Mouse (Mus musculus): Measurements from ENCODE around the gene Gm20390. TPM values are rescaled to one million over a fixed set of nuclear protein-coding genes. Genes with fewer than 3 reads are reported as not detected.
"Not testable (repeated sequence)": the region's sequence is repeated elsewhere in the genome, so short reads cannot be mapped to it uniquely, and the experiment has no call there.

Gene Gm20390
- total RNA-seq, 1 experiment from 2014 or later = 10.9 TPM

DNA sequence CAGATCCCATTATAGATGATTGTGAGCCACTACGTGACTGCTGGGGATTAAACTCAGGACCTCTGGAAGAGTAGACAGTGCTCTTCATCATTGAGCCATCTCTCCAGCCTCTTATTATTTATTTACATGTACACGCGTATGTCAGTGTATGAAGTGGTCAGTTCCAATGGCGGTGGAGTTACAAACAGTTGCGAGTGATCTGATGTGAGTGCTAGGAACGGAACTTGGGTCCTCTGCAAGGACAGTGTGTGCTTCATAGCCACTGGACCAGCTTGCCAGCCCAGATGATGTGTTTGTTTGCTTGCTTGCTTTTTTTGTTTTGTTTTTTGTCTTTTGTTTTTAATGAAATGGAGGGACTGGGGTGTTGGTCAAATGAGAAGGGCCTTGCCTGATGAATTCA is 1.1 kb upstream of the Gm20390 start:
- ATAC-seq (ENCODE audit: extremely low read depth, insufficient number of reproducible peaks, low FRiP score, poor library complexity, severe bottlenecking) = no peak

DNA sequence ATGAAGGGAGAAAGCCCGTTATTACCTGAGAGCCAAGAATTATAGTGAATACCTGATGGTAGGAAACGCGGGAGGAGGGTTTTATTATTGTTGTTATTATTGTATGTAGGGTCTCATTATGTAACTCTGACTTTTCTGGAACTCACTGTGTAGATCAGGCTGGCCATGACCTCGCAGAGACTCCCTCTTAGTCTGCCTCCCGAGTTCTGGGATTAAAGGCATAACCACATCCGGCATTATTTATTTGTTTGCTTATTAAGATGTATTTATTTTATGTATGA is 695 bp upstream of the Gm20390 start:
- no peak for ATAC-seq (ENCODE audit: extremely low read depth, insufficient number of reproducible peaks, low FRiP score, poor library complexity, severe bottlenecking)

DNA sequence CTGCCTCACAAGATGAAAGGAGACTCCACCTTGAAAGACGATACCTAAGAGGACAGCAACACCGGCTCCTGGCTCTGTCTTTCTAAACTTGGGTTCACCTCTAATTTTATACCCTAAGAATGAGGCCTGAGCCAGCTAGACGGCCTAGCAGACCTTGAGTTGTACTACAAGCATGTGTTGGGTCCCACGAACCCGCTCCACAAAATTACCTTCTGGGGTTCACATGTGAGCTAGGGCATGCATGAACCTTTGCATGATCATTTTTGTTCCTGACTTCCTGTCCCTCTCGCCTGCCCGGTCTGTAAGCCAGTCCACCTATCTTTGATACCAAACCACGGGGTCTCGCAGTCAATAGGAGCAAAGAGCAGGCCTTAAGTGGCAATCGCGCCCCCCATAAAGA is 712 bp downstream of the Gm20390 start:
- ATAC-seq (ENCODE audit: extremely low read depth, insufficient number of reproducible peaks, low FRiP score, poor library complexity, severe bottlenecking) = no peak

DNA sequence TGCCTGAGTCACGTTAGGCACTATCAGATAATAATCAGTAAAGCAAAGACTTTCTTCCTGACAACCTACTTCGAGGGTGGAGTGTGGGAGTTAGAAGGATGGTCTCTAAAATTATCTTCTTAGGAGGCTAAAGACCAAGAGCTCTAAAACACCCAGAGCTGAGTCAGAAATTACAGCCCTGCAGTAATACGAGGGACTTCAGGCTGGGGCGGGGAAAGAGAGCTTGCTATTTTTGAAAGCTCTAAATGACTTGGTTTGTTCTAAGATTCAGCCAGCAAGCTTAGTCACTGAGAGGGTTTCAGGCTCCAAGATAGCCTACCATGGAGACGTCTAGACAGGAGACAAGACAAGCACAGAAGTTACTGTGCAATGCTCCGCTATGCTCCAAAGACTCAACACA is 2.7 kb downstream of the Gm20390 start:
- ATAC-seq (ENCODE audit: extremely low read depth, insufficient number of reproducible peaks, low FRiP score, poor library complexity, severe bottlenecking) = no peak

DNA sequence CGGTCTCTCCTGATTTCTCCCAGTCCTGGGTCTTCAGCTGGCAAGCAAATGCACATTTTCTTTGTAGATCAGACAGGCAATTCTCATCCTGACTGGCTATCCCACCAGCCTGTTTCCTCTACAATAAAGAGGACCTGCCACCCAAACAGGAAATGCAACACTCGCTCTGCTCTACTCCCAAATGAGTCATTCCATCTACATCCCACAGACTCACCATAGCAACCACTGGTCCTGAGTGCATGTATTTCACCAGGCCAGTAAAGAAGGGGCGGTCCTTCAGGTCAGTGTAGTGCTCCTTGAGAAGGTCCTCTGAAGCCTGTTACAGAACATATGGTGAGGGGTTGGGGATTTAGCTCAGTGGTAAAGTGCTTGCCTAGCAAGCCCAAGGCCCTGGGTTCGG is 5.1 kb downstream of the Gm20390 start:
- no peak for ATAC-seq (ENCODE audit: extremely low read depth, insufficient number of reproducible peaks, low FRiP score, poor library complexity, severe bottlenecking)

DNA sequence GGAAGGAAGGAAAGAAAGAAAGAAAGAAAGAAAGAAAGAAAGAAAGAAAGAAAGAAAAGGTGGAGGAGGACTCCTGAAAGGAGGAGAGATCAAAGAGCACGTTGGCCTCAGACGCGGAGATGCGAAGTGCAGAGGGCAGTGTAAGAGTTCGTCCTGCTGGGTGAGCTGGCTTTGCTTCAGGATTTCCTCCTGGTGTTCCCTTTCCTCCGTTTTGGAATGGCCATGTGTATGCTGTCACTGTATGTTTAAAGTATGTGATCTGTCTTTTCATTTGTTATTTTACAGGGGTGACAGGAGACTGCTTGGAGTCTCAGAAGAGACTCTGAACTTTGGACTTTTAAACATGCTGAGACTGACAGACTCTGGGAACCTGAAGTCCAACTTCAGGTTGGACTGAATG is 6.6 kb downstream of the Gm20390 start:
- ATAC-seq (ENCODE audit: extremely low read depth, insufficient number of reproducible peaks, low FRiP score, poor library complexity, severe bottlenecking) = no peak

DNA sequence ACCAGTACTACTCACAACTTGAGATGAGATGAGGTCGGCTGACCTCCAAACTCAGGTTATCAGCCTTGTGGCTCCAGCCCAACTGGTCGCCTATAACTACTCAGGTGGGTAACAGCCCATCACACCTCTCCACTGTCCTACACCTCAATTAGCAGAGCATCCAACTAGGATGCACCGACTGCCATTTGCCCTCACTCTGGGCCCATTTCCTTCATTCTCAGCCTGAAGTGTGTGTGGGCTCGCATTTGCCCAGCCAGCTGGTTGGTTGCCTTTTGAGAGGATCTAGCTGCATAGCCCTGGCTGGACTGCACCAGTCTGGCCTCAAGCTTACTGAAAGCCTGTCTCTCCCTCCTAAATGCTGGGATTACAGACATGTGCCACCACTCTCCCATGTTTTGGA is 10.3 kb downstream of the Gm20390 start:
- no peak for ATAC-seq (ENCODE audit: extremely low read depth, insufficient number of reproducible peaks, low FRiP score, poor library complexity, severe bottlenecking)

DNA sequence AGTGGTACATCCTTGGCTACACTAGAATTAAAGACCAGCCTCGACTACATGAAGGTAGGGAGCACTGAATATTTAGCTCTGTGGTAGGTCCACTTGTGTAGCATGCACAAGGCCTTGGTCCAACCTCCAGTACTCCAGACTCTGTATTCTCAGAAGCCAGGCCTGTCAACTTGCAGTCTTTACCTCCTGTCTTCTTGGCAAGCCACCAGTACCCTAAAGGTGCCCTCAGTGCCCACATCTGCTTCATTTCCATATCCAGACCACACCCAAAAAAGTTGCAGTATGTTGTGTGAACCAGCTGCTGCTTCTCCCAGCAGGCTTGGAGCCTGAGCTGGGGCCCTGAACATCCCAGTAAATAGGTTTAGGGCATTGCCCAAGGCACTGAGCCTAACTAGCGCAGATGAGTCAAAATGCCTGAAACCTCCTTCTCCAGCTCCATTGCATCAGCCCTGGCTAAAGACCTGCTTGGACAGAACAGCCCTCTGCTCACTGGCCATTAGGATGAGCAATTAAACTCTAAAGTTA is 11.0 kb downstream of the Gm20390 start:
- ATAC-seq (ENCODE audit: extremely low read depth, insufficient number of reproducible peaks, low FRiP score, poor library complexity, severe bottlenecking) = no peak

DNA sequence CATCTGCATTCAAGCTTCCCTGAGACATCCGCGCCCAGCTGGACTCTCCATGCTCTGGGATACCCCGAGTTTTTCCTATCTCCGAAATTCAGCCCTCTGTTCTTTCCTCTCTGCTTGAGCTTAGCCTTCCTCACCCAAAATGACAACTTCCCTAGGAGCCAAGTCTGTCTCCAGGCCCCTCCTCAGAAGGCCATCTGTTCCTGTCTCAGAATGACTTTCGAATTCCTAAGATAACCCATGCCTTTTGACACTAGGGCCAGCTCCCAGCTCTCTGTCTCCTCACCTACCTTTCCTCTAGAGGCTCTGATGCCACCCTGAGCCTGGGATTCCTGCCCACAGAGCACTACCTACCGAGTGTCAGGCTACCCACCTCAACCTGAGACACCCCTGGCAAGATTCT is 11.9 kb downstream of the Gm20390 start, which contains the start of gene Nme2:
Gene Nme2, minus strand, starts transcription at position 101 of the 400 bp plus-strand sequence.
- ATAC-seq (ENCODE audit: extremely low read depth, insufficient number of reproducible peaks, low FRiP score, poor library complexity, severe bottlenecking) = no peak

DNA sequence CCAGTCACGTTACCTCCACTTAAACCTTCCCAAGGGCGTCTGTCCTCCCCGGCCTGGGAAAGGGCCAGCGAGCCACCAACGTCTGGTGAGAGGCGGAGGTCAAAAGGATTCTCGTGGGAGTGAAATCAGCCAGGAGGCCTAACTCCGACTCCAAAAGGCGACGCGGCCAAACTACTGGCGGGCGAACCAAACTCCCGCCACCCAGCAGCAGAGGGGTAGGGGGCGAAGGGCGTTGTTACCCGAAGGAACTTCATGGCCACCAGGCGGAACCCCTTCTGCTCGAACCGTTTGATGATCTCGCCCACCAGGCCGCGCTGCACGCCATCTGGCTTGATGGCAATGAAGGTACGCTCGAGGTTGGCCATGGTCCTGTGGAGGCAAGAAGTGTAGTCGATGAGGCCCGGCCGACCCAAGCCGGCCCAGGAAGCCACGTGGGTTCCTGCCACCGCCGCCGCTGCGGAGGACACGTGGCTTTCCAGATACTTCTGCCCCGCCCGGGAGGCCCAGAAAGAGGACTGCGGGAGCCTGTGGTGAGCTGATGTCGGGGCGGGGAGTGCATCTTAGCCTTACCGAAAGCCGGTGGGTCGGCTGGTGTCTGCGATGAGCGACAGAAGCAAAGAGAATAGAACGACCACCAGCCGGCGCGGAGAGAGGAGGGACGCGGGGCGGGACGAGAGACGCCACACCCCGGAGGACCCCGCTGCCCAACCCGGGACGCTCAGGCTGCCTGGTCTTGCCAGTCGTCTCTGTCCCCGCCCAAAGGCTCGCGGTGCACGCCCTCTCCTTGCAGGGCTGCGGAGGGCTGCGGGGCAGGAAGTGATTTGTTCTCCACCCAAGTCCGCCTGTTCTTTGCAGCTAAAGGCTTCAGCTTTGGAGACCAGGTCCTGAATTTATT is 12.6 kb downstream of the Gm20390 start:
- peak; percentile 94 for ATAC-seq (ENCODE audit: extremely low read depth, insufficient number of reproducible peaks, low FRiP score, poor library complexity, severe bottlenecking)

DNA sequence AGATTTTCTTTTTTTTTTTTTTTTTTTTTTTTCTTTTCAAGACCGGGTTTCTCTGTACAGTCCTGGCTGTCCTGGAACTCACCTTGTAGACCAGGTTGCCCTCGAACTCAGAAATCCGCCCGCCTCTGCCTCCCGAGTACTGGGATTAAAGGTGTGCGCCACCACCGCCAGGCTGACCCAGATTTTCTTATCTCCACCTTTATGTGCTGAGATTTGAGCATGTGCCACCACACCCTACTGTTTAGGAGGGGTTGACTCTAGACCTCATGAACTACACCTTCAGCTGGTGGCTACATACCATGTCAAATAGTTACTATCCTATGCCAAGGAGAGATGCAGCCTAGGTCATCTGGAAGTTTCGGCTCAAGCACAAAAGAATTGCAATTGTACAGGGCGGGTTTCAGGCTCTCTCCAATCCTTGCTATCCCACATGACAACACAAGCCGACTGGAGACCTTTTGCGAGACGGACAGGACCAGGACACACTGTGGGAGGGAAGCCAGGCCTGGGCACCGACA is 13.3 kb downstream of the Gm20390 start:
- no peak for ATAC-seq (ENCODE audit: extremely low read depth, insufficient number of reproducible peaks, low FRiP score, poor library complexity, severe bottlenecking)

DNA sequence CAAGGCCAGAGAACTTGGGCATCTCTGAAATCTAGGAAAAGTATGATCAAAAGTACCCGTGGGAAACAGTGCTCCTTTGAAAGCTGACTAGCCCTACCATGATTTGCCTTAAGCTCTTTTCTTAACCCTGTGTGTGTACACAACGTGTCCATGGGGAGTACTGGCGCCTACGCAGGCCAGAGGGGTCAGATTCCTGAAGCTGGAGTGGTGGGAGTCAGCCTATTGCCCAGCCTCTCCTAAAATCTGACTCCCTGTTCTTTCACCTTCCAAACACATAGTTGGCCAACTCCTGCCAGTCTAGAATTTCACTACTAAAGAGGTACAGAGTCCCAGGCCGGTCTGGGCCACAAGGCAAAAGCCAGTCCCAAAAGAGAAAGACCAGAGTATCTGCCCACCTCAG is 15.7 kb downstream of the Gm20390 start:
- ATAC-seq (ENCODE audit: extremely low read depth, insufficient number of reproducible peaks, low FRiP score, poor library complexity, severe bottlenecking) = no peak

DNA sequence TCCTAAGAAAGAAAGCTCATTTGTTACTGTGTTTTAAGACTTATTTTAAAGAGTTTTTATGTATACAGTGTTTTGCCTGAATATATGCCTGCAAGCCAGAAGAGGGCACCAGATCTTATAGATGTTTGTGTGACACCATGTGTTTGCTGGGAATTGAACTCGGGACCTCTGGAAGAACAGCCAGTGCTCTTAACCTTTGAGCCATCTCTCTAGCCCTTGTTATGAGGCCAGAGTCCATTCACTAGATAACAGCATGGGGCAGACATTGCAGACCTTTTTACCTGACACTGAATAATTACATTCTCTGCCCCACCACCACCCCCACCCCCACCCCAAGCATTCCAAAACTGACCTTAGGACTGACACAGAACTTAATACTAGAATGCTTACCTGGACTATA is 18.0 kb downstream of the Gm20390 start:
- ATAC-seq (ENCODE audit: extremely low read depth, insufficient number of reproducible peaks, low FRiP score, poor library complexity, severe bottlenecking) = no peak

DNA sequence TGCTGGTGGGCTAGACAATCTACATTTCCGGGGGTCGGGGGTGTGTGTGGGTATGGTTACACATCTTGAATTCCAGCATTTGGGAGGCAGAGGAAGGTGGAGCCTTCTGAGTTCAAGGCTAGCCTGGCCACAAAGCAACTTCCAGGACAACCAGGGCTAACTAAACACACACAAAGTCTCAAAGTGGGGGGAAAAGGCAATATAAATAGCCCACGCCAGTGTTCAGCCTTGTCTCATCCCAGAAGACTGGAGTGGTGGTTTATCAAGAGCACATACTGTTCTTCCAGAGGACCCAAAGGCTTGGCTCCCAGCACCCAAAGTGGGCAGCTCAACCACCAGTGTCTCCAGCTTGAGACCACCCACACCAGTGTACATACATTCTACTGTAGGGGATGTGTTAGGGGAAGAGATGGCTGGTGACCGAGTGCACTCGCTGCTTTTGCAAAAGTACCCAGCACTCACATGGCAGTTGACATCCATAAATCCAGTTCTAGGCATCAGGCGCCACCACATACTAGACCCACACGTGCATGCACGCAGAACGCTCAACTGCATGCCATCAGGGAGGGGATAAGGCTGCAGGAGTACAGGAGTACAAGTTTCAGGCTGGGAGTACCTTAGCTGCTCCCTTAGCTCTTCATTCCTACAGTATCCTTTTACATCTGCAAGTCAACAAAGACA is 19.1 kb downstream of the Gm20390 start:
- no peak for ATAC-seq (ENCODE audit: extremely low read depth, insufficient number of reproducible peaks, low FRiP score, poor library complexity, severe bottlenecking)

DNA sequence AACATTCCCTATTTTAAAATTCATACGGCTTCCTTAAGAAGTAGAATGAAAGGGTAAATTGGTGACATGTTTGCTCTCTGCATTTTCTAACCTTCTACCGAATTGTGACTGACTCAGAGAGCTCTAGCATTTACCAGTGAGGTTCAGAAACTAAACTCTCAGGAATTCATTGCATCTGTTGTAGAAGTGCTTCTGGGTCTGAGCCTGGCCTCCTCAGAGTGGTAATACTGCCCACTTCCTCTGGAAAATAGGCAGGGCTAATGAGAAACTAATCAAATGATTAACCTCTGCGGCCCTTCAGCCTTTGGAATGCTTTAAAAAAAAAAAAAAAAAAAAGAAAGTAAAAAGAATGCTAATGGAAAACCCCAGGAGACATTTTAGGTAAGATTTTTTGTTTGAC is 23.1 kb downstream of the Gm20390 start:
- ATAC-seq (ENCODE audit: extremely low read depth, insufficient number of reproducible peaks, low FRiP score, poor library complexity, severe bottlenecking) = no peak

DNA sequence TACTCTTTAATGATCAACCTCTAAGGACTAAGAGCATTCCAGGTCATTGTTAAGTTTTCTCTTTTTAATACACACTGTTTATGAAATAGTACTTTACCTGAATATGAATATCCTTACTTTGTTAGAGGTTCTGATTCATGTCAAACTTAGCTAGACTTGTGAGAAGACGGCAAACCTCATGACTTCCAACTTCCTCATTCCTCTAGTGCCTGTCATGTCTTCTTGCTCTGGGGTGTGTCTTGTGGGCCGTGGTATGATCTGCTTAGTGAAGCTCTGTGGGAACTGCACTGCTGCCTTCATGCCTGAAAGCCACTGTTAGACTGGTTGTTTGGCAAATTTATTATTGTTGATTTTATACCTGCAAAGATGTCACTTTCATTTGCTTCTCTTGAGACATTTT is 27.2 kb downstream of the Gm20390 start:
- ATAC-seq (ENCODE audit: extremely low read depth, insufficient number of reproducible peaks, low FRiP score, poor library complexity, severe bottlenecking) = peak; percentile 80

DNA sequence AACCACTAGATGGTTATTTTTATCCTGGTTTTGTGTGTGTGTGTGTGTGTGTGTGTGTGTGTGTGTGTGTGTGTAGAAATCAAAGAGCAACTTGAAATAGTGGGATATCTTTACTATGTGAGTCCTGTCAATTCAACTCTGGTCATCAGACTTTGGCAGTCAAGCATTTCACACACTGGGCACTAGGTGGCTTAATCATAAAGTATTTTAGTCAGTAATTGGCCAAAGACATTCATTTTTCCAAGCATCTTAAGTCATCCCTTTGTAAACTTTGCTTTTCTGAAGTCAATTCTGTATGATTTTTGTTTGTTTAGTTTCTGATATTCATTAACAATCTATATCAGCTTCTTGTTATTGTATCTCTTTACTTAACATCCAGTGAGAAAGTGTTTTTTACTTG is 39.0 kb downstream of the Gm20390 start:
- no peak for ATAC-seq (ENCODE audit: extremely low read depth, insufficient number of reproducible peaks, low FRiP score, poor library complexity, severe bottlenecking)

DNA sequence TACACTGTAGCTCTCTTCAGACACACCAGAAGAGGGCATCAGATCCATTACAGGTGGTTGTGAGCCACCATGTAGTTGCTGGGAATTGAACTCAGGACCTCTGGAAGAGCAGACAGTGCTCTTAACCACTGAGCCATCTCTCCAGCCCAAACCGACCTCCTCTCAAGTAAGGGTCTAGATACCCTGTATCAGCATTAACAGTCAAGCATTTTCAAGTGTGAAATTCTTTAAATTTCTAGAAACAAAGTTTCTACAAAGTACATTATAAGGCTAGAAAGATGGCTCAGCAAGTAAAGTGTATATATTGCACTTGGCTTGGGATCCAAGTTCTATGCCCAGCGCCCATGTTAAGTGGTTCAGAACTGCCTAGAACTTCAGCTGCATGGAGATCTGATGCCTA is 53.1 kb downstream of the Gm20390 start:
- not testable (repeated sequence) for ATAC-seq (ENCODE audit: extremely low read depth, insufficient number of reproducible peaks, low FRiP score, poor library complexity, severe bottlenecking)

DNA sequence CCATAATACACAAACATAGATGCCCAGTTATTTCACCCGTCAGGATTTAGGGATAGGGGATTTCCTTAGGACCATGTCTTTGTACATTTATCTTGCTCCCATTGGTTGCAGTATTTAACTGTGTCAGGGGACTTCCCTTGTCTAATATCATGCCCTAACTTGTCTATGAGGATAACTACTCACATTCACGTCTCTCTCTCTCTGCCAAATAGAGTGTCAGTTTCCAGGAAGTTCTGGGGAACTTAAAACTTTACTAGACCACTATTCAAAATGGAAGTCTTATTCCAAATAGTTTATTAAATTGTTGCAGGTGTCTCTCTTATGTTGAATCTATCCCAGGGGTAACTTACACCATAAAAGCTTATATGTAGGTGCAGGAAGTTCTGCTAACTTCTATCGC is 56.5 kb downstream of the Gm20390 start:
- no peak for ATAC-seq (ENCODE audit: extremely low read depth, insufficient number of reproducible peaks, low FRiP score, poor library complexity, severe bottlenecking)

DNA sequence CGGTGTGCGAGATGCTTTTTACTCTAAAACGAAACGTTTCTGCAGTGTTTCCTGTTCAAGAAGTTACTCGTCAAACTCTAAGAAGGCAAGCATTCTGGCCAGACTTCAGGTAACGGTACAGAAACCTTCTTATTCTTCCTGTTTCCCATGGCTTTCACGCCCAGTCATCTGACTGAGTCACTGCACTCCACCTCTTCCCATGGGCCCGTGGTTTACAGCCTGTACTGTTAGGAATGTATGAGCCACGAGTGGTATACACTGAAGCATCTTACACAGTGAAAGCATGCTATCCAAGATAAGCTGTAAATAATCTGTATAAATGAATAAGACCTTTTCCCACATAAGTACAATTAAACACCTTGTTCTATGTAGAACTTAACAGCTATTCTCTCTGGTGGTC is 59.3 kb downstream of the Gm20390 start:
- ATAC-seq (ENCODE audit: extremely low read depth, insufficient number of reproducible peaks, low FRiP score, poor library complexity, severe bottlenecking) = no peak

All from neutrophil, adult 5-6 weeks (primary cell).